Mouse (Mus musculus) limb, embryonic 14.5 days (tissue): Measurements from ENCODE around the gene Osbpl8. TPM values are rescaled to one million over a fixed set of nuclear protein-coding genes. Genes with fewer than 3 reads are reported as not detected.
"Not testable (repeated sequence)": the region's sequence is repeated elsewhere in the genome, so short reads cannot be mapped to it uniquely, and the experiment has no call there.

Source experiments
- ATAC-seq: fragments of 200-750 bp; cut with Nextera tagmentation; 2 replicates; pipeline ENCODE4 v1.8.0; 2017; ENCODE audit warnings: low read depth, moderate number of reproducible peaks, moderate TSS enrichment; ENCODE audit not compliant: low FRiP score
- DNase-seq: peaks from one replicate; pipeline ENCODE4 v3.0.0-alpha.2; 2015; ENCODE audit warnings: low spot score
- H3K27ac ChIP-seq: fragments of 300-500 bp; sonication (generic); replicated peaks from 2 replicates; pipeline ENCODE4 v1.5.1; 2014; ENCODE audit warnings: low read depth, mild to moderate bottlenecking, low read length, moderate library complexity, mixed read lengths
- H3K27me3 ChIP-seq: fragments of 300-500 bp; sonication (generic); 2 replicates; pipeline ENCODE4 v1.6.1; 2014; ENCODE audit warnings: low read length, mixed read lengths; ENCODE audit not compliant: control insufficient read depth, insufficient read depth
- H3K36me3 ChIP-seq: fragments of 300-500 bp; sonication (generic); 2 replicates; pipeline ENCODE4 v1.6.1; 2014; ENCODE audit warnings: mild to moderate bottlenecking, low read length, moderate library complexity, mixed read lengths; ENCODE audit not compliant: control insufficient read depth, insufficient read depth
- H3K4me1 ChIP-seq: fragments of 300-500 bp; sonication (generic); 2 replicates; pipeline ENCODE4 v1.6.1; 2014; ENCODE audit warnings: antibody characterized with exemption, low read length, mixed read lengths; ENCODE audit not compliant: control insufficient read depth, insufficient read depth
- H3K4me2 ChIP-seq: fragments of 300-500 bp; sonication (generic); replicated peaks from 2 replicates; pipeline ENCODE4 v1.6.1; 2014; ENCODE audit warnings: low read depth, mild to moderate bottlenecking, low read length, moderate library complexity; ENCODE audit not compliant: severe bottlenecking
- H3K4me3 ChIP-seq: fragments of 300-500 bp; sonication (generic); replicated peaks from 2 replicates; pipeline ENCODE4 v1.5.1; 2014; ENCODE audit warnings: low read length
- H3K9ac ChIP-seq: fragments of 300-500 bp; sonication (generic); 2 replicates; pipeline ENCODE4 v1.6.1; 2014; ENCODE audit warnings: mild to moderate bottlenecking, low read depth, low read length, moderate library complexity; ENCODE audit not compliant: severe bottlenecking
- H3K9me3 ChIP-seq: fragments of 300-500 bp; sonication (generic); 2 replicates; pipeline ENCODE4 v1.6.1; 2016; ENCODE audit warnings: low read length; ENCODE audit not compliant: control insufficient read depth
- POLR2A ChIP-seq: fragments of 200-500 bp; IDR thresholded peaks from 2 replicates; pipeline ENCODE4 v1.8.0; 2012; ENCODE audit warnings: inconsistent platforms, mild to moderate bottlenecking, moderate library complexity, borderline replicate concordance; ENCODE audit not compliant: insufficient read depth, insufficient read length; ENCODE audit errors: extremely low read depth
- WGBS: fragments of 180-500 bp; shearing (Covaris S2); extraction: QIAGEN DNeasy Blood & Tissue Kit; methylation state at CpG from one replicate; pipeline ENCODE4 v1.1.7; 2014; 5-methylcytosine and 5-hydroxymethylcytosine counted together
- polyA plus RNA-seq, 2 experiments: library from polyadenylated mRNA; depleted of rRNA in 1 of 2; stranded (reverse) in 1 of 2; unstranded in 1 of 2; fragments of >200 nt; fragmentation: Nextera tagmentation in 1 of 2; extraction: Ambion mirVana in 1 of 2; gene quantifications; 2 replicates each; pipeline versions ENCODE4 v1.2.1 to v1.2.3; 2012 to 2014

Gene Osbpl8
- polyA plus RNA-seq, 2 experiments = 9.0 to 10.4 TPM

- WGBS = 70% methylated on average over 15 of the region's 15 CpGs
Measured at GRCm38 (mm10) chr10:111129867-111130620, 34.5 kb upstream of the Osbpl8 start.

GRCm38 (mm10) chr10:111130872-111131271 lies 33.7 kb upstream of the Osbpl8 start:
- no peak for TF ChIP-seq POLR2A
- no peak overlapping the region for H3K4me2 ChIP-seq
- 70% methylated on average over 3 of the region's 3 CpGs for WGBS
- H3K27me3 ChIP-seq = no peaks in the 10 kb centered on the region
- no peaks in the 10 kb centered on the region for H3K9me3 ChIP-seq
- no peaks in the 10 kb centered on the region for H3K4me1 ChIP-seq
- no peak for ATAC-seq
- no peak overlapping the region for H3K4me3 ChIP-seq
- DNase-seq = no peak
- H3K27ac ChIP-seq = no peak overlapping the region
- no peaks in the 10 kb centered on the region for H3K36me3 ChIP-seq
- H3K9ac ChIP-seq = no peak overlapping the region

More at GRCm38 (mm10) chr10:111129867-111130620, 34.5 kb upstream of the Osbpl8 start:
- Histone ChIP-seq H3K9me3 (no peaks in the 10 kb centered on the region), H3K4me3 (no peak overlapping the region), H3K27me3 (no peaks in the 10 kb centered on the region), H3K4me2 (no peak overlapping the region), H3K27ac (no peak overlapping the region), H3K36me3 (no peaks in the 10 kb centered on the region), H3K9ac (no peak overlapping the region), H3K4me1 (no peaks in the 10 kb centered on the region)
- no peak for ATAC-seq
- DNase-seq = no peak
- no peak for TF ChIP-seq POLR2A

- H3K4me3 ChIP-seq = no peak overlapping the region
- no peaks in the 10 kb centered on the region for H3K9me3 ChIP-seq
- H3K27me3 ChIP-seq = no peaks in the 10 kb centered on the region
- no peaks in the 10 kb centered on the region for H3K4me1 ChIP-seq
- H3K9ac ChIP-seq = no peak overlapping the region
- TF ChIP-seq POLR2A = no peak
- WGBS = 86% methylated on average over 5 of the region's 5 CpGs
- no peak overlapping the region for H3K27ac ChIP-seq
- DNase-seq (no peak), ATAC-seq (no peak)
- no peaks in the 10 kb centered on the region for H3K36me3 ChIP-seq
- H3K4me2 ChIP-seq = no peak overlapping the region
Measured at GRCm38 (mm10) chr10:111133271-111133670, 31.3 kb upstream of the Osbpl8 start.

GRCm38 (mm10) chr10:111133936-111134335 lies 30.6 kb upstream of the Osbpl8 start:
- no peak overlapping the region for H3K27ac ChIP-seq
- no peak overlapping the region for H3K4me3 ChIP-seq
- DNase-seq (no peak), ATAC-seq (no peak)
- no peaks in the 10 kb centered on the region for H3K27me3 ChIP-seq
- H3K9me3 ChIP-seq = no peaks in the 10 kb centered on the region
- no peak overlapping the region for H3K9ac ChIP-seq
- no peak overlapping the region for H3K4me2 ChIP-seq
- TF ChIP-seq POLR2A = no peak
- H3K36me3 ChIP-seq = no peaks in the 10 kb centered on the region
- WGBS = 91% methylated on average over 8 of the region's 8 CpGs
- H3K4me1 ChIP-seq = no peaks in the 10 kb centered on the region

GRCm38 (mm10) chr10:111134412-111134957 lies 30.1 kb upstream of the Osbpl8 start:
- WGBS = 85% methylated on average over 9 of the region's 9 CpGs
- Histone ChIP-seq H3K27me3 (no peaks in the 10 kb centered on the region), H3K4me1 (no peaks in the 10 kb centered on the region), H3K4me2 (no peak overlapping the region), H3K4me3 (no peak overlapping the region), H3K36me3 (no peaks in the 10 kb centered on the region), H3K27ac (no peak overlapping the region), H3K9ac (no peak overlapping the region), H3K9me3 (no peaks in the 10 kb centered on the region)
- ATAC-seq (no peak), DNase-seq (no peak)
- TF ChIP-seq POLR2A = no peak

GRCm38 (mm10) chr10:111136306-111136705 lies 28.2 kb upstream of the Osbpl8 start:
- not testable (repeated sequence) for H3K9me3 ChIP-seq, ATAC-seq, H3K27ac ChIP-seq, H3K27me3 ChIP-seq, H3K4me3 ChIP-seq, H3K4me1 ChIP-seq, H3K4me2 ChIP-seq, DNase-seq, H3K9ac ChIP-seq, H3K36me3 ChIP-seq
- whole genome bisulfite sequencing = 80% methylated on average over 5 of the region's 5 CpGs
